Mouse (Mus musculus) adrenal gland, postnatal 25 days (tissue): ENCODE results near the gene Scgb1c1. TPM values are rescaled to one million over a fixed set of nuclear protein-coding genes. Genes with fewer than 3 reads are reported as not detected.

Experiments
- DNase-seq: peaks from one replicate; pipeline ENCODE4 v3.0.0; 2021; ENCODE audit warnings: mixed read lengths
- total RNA-seq: library from RNA; stranded (reverse); gene quantifications from 2 replicates; pipeline ENCODE4 v1.2.3, GENCODE M21; 2021

The Scgb1c1 gene
- total RNA-seq, 1 experiment from 2014 or later = not detected

GRCm38 (mm10) chr7:140843806-140844205 lies 1.5 kb upstream of the Scgb1c1 start:
- no peak for DNase-seq

GRCm38 (mm10) chr7:140845683-140846082 lies 336 bp downstream of the Scgb1c1 start:
- DNase-seq = no peak

GRCm38 (mm10) chr7:140846676-140847075 lies 1.3 kb downstream of the Scgb1c1 start:
- DNase-seq = no peak

GRCm38 (mm10) chr7:140847755-140848580 lies 2.6 kb downstream of the Scgb1c1 start, which contains the start of gene Odf3:
Gene Odf3 (plus strand): TSS chr7:140847805.
- peak; percentile 86 for DNase-seq

- DNase-seq = no peak
Measured at GRCm38 (mm10) chr7:140848591-140848990, 3.2 kb downstream of the Scgb1c1 start.

GRCm38 (mm10) chr7:140851916-140852315 lies 6.6 kb downstream of the Scgb1c1 start:
- DNase-seq = no peak

- DNase-seq = no peak
Measured at GRCm38 (mm10) chr7:140853386-140853785, 8.0 kb downstream of the Scgb1c1 start.

GRCm38 (mm10) chr7:140854483-140854882 lies 9.1 kb downstream of the Scgb1c1 start:
- DNase-seq = no peak

- no peak for DNase-seq
Measured at GRCm38 (mm10) chr7:140855181-140855580, 9.8 kb downstream of the Scgb1c1 start.

GRCm38 (mm10) chr7:140855860-140856784 lies 10.8 kb downstream of the Scgb1c1 start, which contains the start of gene Gm45785:
Gene Gm45785 (minus strand): TSS chr7:140856331.
- peak; percentile 75 for DNase-seq

- DNase-seq = peak; percentile 92
Measured at GRCm38 (mm10) chr7:140856785-140857549, 11.6 kb downstream of the Scgb1c1 start, which contains the start of gene Ric8a. Gene Ric8a (plus strand): TSS chr7:140856957.

GRCm38 (mm10) chr7:140857550-140858505 lies 12.5 kb downstream of the Scgb1c1 start, which contains the start of gene Bet1l:
Gene Bet1l (minus strand): TSS chr7:140857577.
- DNase-seq = no peak

GRCm38 (mm10) chr7:140858746-140859145 lies 13.4 kb downstream of the Scgb1c1 start:
- no peak for DNase-seq

- DNase-seq = no peak
Measured at GRCm38 (mm10) chr7:140859997-140860396, 14.7 kb downstream of the Scgb1c1 start.

GRCm38 (mm10) chr7:140860728-140861127 lies 15.4 kb downstream of the Scgb1c1 start:
- DNase-seq = no peak

GRCm38 (mm10) chr7:140864761-140865160 lies 19.4 kb downstream of the Scgb1c1 start:
- DNase-seq = no peak

- DNase-seq = no peak
Measured at GRCm38 (mm10) chr7:140874224-140874623, 28.9 kb downstream of the Scgb1c1 start.

- DNase-seq = no peak
Measured at GRCm38 (mm10) chr7:140877364-140877763, 32.0 kb downstream of the Scgb1c1 start.

- no peak for DNase-seq
Measured at GRCm38 (mm10) chr7:140879355-140879754, 34.0 kb downstream of the Scgb1c1 start.

- DNase-seq = no peak
Measured at GRCm38 (mm10) chr7:140880419-140880818, 35.1 kb downstream of the Scgb1c1 start.
